Mouse (Mus musculus): ENCODE measurements at regions not wholly inside any gene's neighbourhood (a gene's known extent, or its start where the extent isn't known, plus 50 kb on each side); places are given as distances from the start of the nearest gene placed in this dataset.
"Not testable (repeated sequence)": the region's sequence is repeated elsewhere in the genome, so short reads cannot be mapped to it uniquely, and the experiment has no call there.

DNA sequence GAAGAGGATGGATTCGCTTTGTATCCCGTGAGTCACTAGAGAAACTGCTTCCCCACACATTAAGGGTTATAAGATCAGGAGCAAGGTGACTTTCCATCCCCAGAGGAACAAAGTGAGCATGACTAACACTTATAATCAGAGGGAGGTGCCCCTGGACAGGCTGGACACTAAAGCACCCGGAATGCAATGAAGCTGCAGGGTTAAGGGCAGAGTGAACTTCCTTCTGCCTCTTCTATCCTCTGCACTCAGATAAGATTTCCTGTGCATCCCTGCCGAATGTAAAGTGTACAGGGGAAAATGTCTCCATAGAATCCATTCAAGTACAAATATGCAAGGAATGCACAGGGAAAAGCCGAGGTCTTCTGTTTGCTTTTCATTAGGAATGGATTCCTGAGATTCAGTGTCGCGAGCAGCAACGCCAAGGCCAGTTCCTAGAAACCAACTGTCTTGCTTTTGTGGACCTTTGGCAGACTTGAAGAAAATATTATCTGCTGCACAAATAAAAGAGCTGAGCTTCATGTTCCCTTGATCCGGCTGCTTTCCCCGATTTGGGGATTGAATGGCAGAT is 58.5 kb upstream of the Fbxl7 start:
- no peak for DNase-seq (ENCODE audit: low spot score in 2 of 2)

DNA sequence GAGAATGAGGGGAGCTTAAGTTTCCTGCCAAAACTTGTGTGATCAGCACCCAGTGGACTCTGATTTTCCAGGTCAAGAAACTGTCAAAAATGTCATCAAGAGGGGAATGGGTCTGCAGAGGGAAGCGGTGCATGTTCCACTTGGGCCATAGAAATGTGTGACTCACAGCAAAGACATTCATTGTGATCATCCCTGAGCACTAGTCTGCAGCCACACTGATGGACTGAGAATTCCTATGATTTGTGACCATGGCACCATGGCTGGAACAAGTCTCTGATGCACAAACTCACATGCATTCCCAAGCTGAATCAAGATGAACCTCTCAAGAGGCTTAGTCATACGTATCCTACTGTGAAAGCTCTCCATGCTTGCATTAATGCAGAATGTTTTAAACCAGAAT is 63.6 kb upstream of the Fbxl7 start:
- no peak for DNase-seq (ENCODE audit: low spot score in 2 of 2)

DNA sequence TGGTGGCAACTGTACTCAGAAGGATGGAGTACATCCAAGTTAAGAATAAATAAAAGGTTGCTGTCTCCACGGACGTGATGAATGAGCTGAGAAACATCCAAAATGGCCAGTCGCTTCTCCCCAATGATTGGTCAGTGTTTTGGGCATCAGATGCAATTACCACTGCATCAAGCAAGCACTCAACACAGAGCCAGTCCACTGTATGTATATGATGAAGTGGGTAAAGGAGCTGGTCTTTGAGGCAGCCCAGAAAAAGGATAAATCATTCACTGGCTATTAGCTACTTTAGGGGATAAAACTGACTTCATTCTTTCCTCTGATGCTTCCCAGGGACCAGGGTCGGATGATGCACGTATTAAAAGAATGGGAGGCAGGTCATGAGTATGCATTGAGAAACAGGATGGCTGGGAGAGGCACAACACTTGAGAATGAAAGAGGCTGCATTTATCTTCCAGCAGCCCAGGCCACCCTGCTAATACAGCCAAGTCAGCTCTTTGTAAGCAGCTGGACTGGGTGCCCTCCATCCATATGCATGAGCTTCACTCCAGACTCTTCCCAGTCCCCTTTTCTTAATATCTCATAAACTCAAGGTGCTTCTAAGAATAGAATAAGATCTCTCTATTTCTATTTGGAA is 73.1 kb upstream of the Fbxl7 start:
- DNase-seq (ENCODE audit: low spot score in 2 of 2): no peak

DNA sequence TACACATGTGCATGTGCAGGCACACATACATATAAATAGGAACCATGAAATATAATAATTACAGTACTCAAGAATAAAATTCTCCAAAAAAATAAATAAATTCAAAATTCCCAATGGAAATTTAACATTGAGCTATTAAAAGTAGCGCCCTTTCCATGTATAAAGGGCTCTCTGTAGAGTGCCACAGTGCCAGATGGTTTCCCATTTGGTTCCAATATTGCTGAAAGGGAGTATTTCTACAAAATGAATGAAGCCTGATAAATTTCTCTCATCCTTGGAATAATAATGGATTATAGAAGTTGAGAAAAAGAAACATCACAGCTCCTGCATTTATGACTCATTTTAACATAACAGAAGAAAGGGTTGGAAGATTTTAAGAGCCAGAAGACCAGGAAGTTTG is 75.4 kb upstream of the Fbxl7 start:
- DNase-seq (ENCODE audit: low spot score in 2 of 2): peak in 1 of 2 experiments; percentile 75

DNA sequence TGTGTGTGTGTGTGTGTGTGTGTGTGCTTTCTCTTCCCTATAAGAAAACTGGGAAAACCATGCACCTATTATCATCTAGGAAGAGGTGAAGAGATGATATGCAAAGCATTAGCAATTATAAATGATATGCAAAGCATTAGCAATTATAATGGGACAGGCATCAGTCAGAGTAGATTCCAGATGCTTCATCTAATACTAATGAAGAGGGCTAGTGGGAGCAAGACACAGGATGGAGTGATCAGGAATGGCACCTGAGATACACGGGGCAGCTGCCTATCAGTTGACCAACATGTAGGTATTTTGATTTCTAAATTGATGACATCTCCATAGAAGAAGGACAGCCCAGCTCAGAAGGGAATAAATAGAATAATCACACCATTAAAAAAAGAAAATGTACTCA is 97.7 kb upstream of the Fbxl7 start:
- DNase-seq (ENCODE audit: low spot score in 2 of 2): no peak

DNA sequence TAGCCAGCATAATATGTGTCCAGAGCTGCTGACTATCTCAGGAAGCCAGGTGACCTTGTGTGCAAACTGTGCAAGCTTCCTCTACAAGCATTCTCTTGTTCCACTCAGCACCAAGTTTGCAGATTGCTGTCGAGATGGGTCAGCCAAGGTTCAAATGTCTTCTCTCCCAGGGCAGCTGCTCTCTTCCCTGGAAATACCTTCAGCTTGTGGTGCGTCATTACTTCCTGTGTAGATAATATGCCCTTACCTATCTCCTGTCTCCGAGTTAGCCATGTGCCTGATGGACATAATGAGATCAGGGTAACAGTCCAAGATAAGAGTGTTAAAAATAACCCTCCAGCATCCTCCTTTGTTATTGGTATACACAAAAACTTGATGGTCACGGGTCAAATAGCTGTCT is 113.7 kb upstream of the Fbxl7 start:
- no peak for DNase-seq (ENCODE audit: low spot score in 2 of 2)

DNA sequence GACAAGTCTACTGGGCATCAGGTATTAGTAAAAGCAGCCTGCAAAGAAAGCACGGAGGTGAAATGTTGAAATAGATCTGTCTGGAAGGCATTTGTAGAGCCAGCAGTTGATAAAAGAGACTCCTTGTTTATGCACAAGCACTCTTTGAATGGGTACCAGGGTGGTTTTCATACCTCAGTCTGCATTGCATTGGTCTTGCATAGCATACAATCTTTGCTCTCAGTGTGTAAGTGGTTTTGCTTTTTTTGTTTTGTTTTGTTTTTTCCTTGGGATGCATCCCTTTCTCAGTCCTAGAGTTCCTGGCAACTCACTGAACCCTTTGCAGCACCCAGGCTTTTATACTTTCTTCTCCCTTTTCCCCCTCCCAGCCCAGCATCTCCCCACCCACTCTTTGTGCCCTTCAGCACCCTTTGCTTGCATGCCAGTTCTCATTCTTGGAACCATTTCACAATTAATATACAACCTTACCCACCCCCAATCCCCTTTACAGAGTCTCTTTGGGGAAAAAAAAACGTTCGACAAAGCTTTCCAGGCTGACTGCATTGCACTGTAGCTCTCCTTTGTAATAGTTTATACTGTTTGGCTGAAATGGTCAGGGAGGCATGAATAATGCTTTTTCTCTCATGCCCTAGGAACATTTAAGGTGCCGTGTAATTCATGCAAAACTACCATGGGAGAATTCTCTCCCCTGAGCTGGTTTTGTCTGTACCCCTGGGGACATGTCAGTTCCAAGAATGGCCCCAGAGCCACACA is 118.7 kb upstream of the Fbxl7 start:
- no peak for DNase-seq (ENCODE audit: low spot score in 2 of 2)

DNA sequence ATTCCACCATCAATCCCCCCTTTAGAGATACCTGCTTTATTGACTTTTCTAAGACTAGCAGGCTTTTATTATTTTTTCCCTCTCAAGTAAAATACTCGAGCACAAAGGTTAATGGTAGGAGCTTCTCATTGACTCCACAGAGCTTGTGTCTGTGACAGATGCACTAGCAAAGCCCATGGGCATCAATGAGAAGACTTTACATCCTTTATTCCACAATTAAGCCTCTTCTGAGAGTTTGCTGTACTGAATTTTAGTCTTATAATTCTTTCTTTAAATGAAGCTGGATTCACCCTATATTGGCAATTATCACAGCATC is 119.2 kb upstream of the Fbxl7 start:
- DNase-seq (ENCODE audit: low spot score in 2 of 2): no peak

DNA sequence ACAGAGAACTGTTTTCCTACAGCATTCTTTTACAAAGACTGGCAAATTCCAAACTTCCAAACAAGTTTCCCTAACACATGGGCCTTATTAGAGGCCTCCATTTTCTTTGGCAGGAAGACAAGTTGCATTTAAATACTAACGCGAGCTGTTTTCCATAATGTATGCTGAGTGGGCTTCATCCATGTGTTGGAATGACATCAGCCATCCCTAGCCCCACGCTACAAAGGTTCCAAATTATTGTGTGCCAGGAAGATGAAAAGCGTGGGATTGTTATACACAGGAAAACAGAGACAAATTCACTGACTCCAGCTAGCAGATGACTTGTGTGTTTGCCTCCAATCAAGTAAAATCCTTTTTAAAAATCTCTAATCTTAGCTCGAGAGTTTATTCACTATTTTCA is 125.1 kb upstream of the Fbxl7 start:
- DNase-seq (ENCODE audit: low spot score in 2 of 2): peak in 1 of 2 experiments; percentile 17

DNA sequence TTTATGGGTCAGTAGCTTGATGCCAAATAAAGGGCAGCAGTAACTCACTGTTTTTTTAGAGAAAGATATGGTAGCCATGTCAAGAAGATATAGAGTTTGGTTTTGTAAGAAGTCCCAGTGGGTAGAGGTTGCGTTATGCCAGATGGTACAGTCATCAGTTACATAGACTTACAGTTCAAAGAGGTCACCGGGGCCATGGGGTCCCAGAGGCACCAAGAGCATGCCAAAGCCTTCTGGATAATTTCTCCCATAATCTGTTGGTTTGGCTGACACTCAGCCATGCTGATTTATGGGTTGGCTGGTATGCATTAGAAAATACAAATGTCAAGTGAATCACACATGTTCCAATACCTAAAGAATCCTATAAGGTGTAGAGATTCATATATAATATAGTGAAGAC is 137.9 kb upstream of the Fbxl7 start:
- no peak for DNase-seq (ENCODE audit: low spot score in 2 of 2)

DNA sequence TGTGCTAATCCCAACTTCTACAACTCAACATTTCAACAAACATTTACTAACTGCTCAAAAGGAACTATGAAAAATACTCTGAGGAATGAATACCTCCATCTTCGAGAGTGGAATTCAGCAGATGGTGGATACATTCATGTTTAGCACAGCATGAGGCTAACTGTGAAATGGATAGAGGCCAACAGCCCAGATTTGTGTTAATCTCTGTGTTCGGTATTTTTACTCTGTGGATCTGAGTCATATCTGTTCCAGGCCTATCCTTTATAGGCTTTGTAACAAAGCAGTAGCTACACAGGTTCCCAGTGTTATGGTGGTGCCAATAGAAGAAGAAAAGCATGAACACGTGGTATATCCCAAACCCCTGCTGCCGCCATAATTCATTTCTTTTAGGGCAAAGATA is 148.4 kb upstream of the Fbxl7 start:
- DNase-seq (ENCODE audit: low spot score in 2 of 2): no peak

DNA sequence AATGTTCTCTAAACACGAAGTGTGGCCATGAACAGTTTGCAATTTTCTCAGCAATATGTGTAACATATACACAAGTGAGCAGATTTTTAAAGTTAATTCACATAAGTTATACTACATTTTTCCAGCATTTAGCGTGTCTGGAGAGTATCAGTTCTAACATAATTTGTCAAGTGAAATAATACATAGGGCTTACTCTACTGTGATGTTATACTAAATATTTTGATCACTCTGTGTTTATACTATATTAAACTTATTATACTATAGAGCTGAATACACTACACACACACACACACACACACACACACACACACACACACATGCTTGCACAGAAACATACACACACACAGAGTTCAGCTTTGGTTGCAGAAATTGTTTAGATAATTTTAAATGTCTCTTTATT is 155.3 kb upstream of the Fbxl7 start:
- DNase-seq (ENCODE audit: low spot score in 2 of 2): no peak

DNA sequence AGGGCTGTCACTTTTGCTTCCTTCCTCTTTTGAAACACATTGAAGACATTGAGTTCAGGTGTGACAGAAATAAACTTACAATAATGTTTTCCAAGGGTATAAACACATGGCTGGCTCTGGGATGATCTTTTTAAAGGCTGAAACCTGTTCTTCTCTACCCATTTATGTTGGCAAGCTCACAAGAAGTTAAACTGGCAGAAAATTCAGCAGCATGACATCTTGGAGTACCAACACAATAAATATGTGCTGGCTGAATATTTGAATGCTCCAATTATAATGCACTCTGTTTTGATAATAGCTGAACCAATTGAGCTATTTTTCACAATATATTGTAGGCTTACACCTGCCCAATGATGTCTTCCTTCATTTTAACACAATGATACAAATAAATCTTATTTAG is 168.1 kb upstream of the Fbxl7 start:
- peak in 1 of 2 experiments; percentile 82 for DNase-seq (ENCODE audit: low spot score in 2 of 2)

DNA sequence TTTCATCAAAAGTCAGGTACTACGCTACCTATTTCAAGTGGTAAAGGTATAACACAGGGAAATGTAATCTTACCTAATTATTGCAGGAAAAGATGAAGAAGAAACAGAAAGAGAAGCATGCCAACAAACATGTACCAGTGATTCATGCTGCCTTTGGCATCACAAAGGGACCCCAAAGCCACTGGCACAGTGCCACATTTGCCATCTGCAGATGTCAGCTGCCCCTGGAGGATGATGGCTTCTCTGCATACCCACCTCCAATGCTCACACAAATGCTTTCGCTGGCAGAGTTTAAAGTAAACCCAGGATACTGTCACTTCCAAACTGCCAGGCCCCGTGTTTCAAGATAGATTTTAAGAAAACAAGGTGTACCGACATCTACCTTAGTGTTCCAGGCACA is 168.6 kb upstream of the Fbxl7 start:
- peak; percentile 63 to 87 for DNase-seq (ENCODE audit: low spot score in 2 of 2)

DNA sequence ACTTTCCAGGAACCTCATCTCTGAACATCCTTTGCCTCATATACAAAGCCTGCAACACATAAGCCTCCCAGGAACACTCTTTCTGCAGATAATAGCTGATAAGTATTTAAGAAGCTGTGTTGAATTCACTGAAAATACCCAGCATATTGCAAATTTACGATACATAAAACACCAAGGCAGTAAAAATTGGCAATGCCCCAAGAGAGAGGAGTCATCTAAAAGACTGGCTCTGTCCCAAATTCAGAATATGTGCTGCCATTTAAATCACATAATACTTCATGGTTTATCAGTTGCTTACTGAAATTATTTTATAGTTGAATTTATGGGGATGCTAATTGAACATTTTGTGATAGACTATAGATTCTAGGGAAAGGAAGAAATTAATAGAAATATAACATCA is 172.3 kb upstream of the Fbxl7 start:
- DNase-seq (ENCODE audit: low spot score in 2 of 2): peak in 1 of 2 experiments; percentile 37

DNA sequence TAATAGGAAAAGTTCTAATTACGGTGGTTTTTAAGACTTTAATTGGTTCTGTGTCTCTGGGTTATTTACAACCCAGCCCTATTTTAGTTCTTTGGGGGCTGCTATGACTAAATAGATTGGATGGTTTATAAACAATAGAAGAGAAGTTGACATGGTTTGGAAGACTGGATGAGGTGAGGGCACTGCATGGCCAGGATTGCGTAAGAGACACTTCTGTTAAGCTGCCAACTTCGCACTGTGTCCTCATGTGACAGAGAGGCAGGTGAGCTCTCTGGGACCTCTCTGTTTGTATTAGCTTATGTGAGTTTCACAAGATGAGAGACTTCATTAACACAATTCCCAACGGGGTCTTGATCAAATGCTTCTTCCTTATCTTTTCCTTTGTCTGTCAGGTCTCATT is 182.5 kb upstream of the Fbxl7 start:
- no peak for DNase-seq (ENCODE audit: low spot score in 2 of 2)

DNA sequence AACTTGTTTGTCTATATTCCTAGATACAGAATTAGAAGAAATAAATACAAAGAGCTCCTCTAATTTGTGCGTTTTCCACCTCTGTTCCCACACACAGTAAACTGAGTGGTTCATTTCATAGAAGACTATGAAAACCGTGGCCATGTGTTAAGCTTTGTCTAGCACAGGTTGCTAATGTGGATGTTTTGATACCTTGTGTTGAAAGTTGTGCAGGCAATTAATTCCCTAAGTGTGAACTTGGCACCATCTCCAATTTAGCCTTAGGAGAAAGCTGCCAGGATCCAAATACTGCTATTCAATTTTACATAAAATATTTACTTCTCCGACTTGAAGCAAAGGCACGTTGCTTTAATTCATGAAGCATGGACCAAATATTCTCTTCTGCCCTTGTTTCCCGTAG is 187.4 kb upstream of the Fbxl7 start:
- DNase-seq (ENCODE audit: low spot score in 2 of 2): no peak

DNA sequence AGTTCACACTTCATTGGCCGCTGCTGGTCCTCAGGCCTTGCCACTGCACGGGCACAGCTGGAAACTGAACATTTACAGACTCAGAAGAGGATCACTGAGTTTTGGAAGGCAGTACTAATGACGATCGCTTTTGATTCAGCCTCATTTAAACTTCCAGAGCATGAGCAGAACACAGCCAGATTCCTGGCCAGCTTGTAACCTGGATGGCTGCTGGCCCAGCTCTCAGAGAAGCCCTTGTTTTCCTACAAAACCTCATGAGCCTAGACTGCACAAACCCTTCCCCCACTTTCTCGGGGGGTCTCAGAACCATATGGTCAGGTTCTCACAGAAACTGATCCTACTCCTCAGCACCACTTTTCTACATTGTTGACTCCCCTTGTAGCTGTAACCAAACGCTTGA is 188.2 kb upstream of the Fbxl7 start:
- no peak for DNase-seq (ENCODE audit: low spot score in 2 of 2)

DNA sequence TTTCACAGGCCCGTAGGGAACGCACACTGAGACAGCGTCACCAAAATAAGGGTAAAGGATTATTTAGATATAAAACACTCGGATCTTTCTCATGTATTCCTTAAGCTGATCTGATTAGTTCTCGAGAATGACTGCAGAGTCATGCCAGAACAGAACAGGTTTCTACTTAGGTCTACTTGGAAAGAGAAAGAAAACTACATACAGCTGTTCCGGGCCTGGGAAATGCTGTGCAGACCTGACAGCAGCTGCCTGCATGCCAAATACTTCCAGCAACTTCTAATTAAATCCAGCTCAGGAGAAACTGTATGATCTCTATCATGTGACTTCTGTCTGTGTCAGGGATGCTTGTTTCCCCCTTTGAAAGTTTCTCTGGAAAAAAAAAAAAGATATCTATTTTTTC is 193.8 kb upstream of the Fbxl7 start:
- no peak for DNase-seq (ENCODE audit: low spot score in 2 of 2)

DNA sequence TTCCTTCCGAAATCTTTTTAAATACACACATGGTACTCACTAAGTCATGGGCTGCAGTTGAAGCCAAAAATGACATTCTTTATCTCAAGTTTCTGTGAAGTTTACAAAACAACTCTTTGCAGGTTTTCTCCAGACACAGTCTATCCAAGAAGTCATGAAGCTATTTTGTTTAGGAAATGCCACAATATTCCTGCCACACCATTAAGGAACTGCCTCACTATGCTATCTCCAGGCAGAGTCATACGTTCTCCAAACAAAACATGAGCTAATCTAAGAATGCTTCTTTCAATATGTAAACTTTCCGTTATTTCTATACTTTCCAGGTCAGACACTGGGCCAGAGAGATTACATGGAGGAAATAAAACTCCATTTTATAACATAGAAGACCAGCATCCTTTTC is 198.7 kb upstream of the Fbxl7 start:
- DNase-seq (ENCODE audit: low spot score in 2 of 2): no peak

DNA sequence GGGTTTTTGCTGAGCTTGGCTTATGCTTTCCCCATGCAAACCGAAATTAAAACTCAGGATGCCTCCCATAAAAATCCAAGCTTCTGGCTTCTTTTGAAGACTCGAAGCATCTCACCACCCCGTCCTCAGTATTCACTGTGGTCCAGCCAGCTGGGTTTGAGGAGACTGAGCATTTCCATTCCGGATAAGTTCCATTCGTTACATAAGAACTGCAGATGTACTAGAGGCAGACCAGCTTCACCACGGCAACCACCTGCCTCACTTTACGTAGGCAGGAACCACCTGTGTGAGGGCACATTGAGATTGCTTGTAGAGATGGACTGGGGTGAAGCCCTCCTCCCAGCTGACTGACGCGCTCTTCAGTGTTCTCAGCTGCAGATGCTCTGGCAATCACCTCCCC is 199.9 kb upstream of the Fbxl7 start:
- DNase-seq (ENCODE audit: low spot score in 2 of 2): peak; percentile 36 to 39

DNA sequence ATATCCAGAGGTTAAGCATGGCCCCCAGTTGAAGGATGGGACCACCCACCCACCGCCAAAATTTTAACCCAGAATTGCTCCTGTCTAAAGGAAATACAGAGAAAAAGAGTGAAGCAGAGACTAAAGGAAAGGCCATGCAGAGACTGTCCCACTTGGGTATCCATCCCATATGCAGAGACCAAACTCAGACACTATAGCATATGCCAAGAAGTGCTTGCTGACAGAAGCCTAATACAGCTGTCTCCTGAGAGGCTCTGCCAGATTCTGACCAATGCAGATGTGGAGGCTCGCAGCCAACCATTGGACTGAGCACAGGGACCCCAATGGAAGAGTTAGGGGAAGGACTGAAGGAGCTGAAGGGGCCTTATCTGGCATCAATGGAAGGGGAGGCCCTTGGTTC is 206.2 kb upstream of the Fbxl7 start:
- DNase-seq (ENCODE audit: low spot score in 2 of 2): not testable (repeated sequence)

DNA sequence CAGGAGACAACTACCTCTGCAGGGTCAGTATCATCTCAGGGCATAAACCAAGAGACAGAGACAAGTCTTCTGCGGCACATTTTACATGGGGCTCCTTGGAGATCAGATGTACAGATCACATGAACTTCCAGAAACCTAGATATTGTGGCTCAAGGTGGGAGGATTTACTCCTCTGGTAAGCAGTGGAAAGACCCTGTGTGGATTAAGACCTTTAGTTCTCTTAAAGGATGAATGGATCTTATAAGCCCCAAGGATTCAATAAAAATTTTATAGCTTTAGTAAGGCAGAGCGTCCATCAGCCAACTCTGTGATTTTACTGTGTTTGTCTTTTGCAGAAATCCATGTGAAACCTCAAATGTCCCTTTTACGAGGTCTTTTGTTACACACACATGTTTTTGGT is 213.8 kb upstream of the Fbxl7 start:
- DNase-seq (ENCODE audit: low spot score in 2 of 2): no peak
